In genomic region chr19:34684857-34685256, GRCm38 (mm10) we compare ENCODE assay signal across 7 mouse cellular contexts. TPM values are rescaled to one million over a fixed set of nuclear protein-coding genes. Genes with fewer than 3 reads are reported as not detected.
DNase-seq lines count a peak whose midpoint lies in the region; ATAC-seq and TF ChIP-seq lines count a peak whose summit lies in the region.

No protein-coding gene starts in this region.

- H3K9me3 ChIP-seq in midbrain, embryonic 14.5 days (ENCODE audit: control insufficient read depth, low read length) = no peaks in the 10 kb centered on the region
- no peaks in the 10 kb centered on the region for H3K9me3 ChIP-seq in midbrain, embryonic 11.5 days (ENCODE audit: control insufficient read depth, low read length)
- H3K9me3 ChIP-seq in hindbrain, postnatal 0 days (ENCODE audit: low read length) = no peaks in the 10 kb centered on the region
- H3K9me3 ChIP-seq in limb, embryonic 10.5 days (replicated peaks) = no peaks in the 10 kb centered on the region

- TF ChIP-seq CTCF in hindbrain, postnatal 0 days (IDR thresholded peaks at IDR 0.05; ENCODE audit: low read depth) = peak; percentile 73

- DNase-seq in midbrain, embryonic 14.5 days = peak; percentile 77
- no peak for DNase-seq in midbrain, embryonic 11.5 days (ENCODE audit: low spot score, missing footprints)
- DNase-seq in Muller cell, postnatal 12 days (ENCODE audit: inconsistent ontology term) = peak; percentile 45
- peak; percentile 41 to 70 for DNase-seq in cerebellum, postnatal 25 days
- peak; percentile 63 for DNase-seq in hindbrain, postnatal 0 days (ENCODE audit: low spot score)
- peak; percentile 44 for DNase-seq in limb, embryonic 10.5 days (ENCODE audit: low spot score)
- peak; percentile 43 for DNase-seq in right cerebral cortex, postnatal 14 days

- H3K36me3 ChIP-seq in midbrain, embryonic 14.5 days (ENCODE audit: control insufficient read depth, insufficient read depth, low read length) = no peaks in the 10 kb centered on the region
- H3K36me3 ChIP-seq in midbrain, embryonic 11.5 days (ENCODE audit: control insufficient read depth, insufficient read depth, low read length) = no peaks in the 10 kb centered on the region
- no peaks in the 10 kb centered on the region for H3K36me3 ChIP-seq in hindbrain, postnatal 0 days (ENCODE audit: insufficient read depth, low read length)
- H3K36me3 ChIP-seq in limb, embryonic 10.5 days = no peaks in the 10 kb centered on the region

- no peaks in the 10 kb centered on the region for H3K4me1 ChIP-seq in midbrain, embryonic 14.5 days (ENCODE audit: control insufficient read depth, insufficient read depth, low read length)
- no peaks in the 10 kb centered on the region for H3K4me1 ChIP-seq in midbrain, embryonic 11.5 days (ENCODE audit: control insufficient read depth, insufficient read depth, low read length)
- no peaks in the 10 kb centered on the region for H3K4me1 ChIP-seq in hindbrain, postnatal 0 days (ENCODE audit: insufficient read depth, low read length)
- no peaks in the 10 kb centered on the region for H3K4me1 ChIP-seq in limb, embryonic 10.5 days

- no peaks in the 10 kb centered on the region for H3K27me3 ChIP-seq in midbrain, embryonic 14.5 days (ENCODE audit: control insufficient read depth, insufficient read depth, low read length)
- H3K27me3 ChIP-seq in midbrain, embryonic 11.5 days (ENCODE audit: control insufficient read depth, insufficient read depth, low read length) = no peaks in the 10 kb centered on the region
- no peaks in the 10 kb centered on the region for H3K27me3 ChIP-seq in hindbrain, postnatal 0 days (ENCODE audit: insufficient read depth, low read length)
- H3K27me3 ChIP-seq in limb, embryonic 10.5 days (ENCODE audit: low read depth, poor library complexity, severe bottlenecking) = no peaks in the 10 kb centered on the region

- no peak overlapping the region for H3K4me2 ChIP-seq in midbrain, embryonic 14.5 days (ENCODE audit: low read length)
- H3K4me2 ChIP-seq in midbrain, embryonic 11.5 days = no peak overlapping the region
- no peak overlapping the region for H3K4me2 ChIP-seq in hindbrain, postnatal 0 days (ENCODE audit: low read depth, low read length)

- H3K9ac ChIP-seq in midbrain, embryonic 14.5 days (replicated peaks; ENCODE audit: low read length) = no peak overlapping the region
- no peak overlapping the region for H3K9ac ChIP-seq in midbrain, embryonic 11.5 days (ENCODE audit: low read length)
- H3K9ac ChIP-seq in hindbrain, postnatal 0 days (replicated peaks; ENCODE audit: low read length) = no peak overlapping the region

- no peak overlapping the region for H3K27ac ChIP-seq in midbrain, embryonic 14.5 days (replicated peaks; ENCODE audit: low read depth, low read length)
- H3K27ac ChIP-seq in midbrain, embryonic 11.5 days (ENCODE audit: low read depth, low read length) = no peak overlapping the region
- H3K27ac ChIP-seq in hindbrain, postnatal 0 days = no peak overlapping the region
- no peak overlapping the region for H3K27ac ChIP-seq in limb, embryonic 10.5 days

- no peak for ATAC-seq in midbrain, embryonic 14.5 days (ENCODE audit: low FRiP score, low TSS enrichment)
- ATAC-seq in midbrain, embryonic 11.5 days (ENCODE audit: low FRiP score) = no peak
- no peak; the same call in 1 of the 2 replicates for ATAC-seq in hindbrain, postnatal 0 days

- no peak overlapping the region for H3K4me3 ChIP-seq in midbrain, embryonic 14.5 days (replicated peaks; ENCODE audit: low read depth, low read length)
- no peak overlapping the region for H3K4me3 ChIP-seq in midbrain, embryonic 11.5 days (ENCODE audit: low read depth, low read length)
- no peak overlapping the region for H3K4me3 ChIP-seq in hindbrain, postnatal 0 days (ENCODE audit: low read length)
- H3K4me3 ChIP-seq in limb, embryonic 10.5 days = no peak overlapping the region

- WGBS in midbrain, embryonic 14.5 days = 72% methylated on average over 1 of the region's 1 CpGs
- 38% methylated on average over 1 of the region's 1 CpGs for WGBS in midbrain, embryonic 11.5 days
- WGBS in hindbrain, postnatal 0 days = 52% methylated on average over 1 of the region's 1 CpGs
- WGBS in limb, embryonic 10.5 days = 70% methylated on average over 1 of the region's 1 CpGs

RNA-seq across cellular contexts. Expression of gene Ifit1, which starts 44.2 kb away (rescaled TPM):
- polyA plus RNA-seq in midbrain, embryonic 14.5 days (2014; fragmentation: Nextera tagmentation; extraction: Ambion mirVana) = 0.16 and 3.5 TPM in 2 replicates
- polyA plus RNA-seq in midbrain, embryonic 11.5 days (2014; fragmentation: Nextera tagmentation; extraction: Ambion mirVana) = 0.36 TPM in 1 of 2 replicates, not detected in the other
- total RNA-seq in hindbrain, postnatal 0 days (2014; rRNA removed) = 0.72 and 1.5 TPM in 2 replicates
- 0.99 and 1.3 TPM in 2 replicates for polyA plus RNA-seq in hindbrain, postnatal 0 days (2015; fragmentation: Nextera tagmentation; extraction: Ambion mirVana)
- not detected in 2 replicates for polyA plus RNA-seq in limb, embryonic 10.5 days (2016; fragmentation: Nextera tagmentation; extraction: Ambion mirVana)

RNA-seq across cellular contexts. Expression of gene Ifit1bl2, which starts 44.3 kb away (rescaled TPM):
- polyA plus RNA-seq in midbrain, embryonic 14.5 days (2014; fragmentation: Nextera tagmentation; extraction: Ambion mirVana) = 0.30 and 0.55 TPM in 2 replicates
- 0.25 TPM in 1 of 2 replicates, not detected in the other for polyA plus RNA-seq in midbrain, embryonic 11.5 days (2014; fragmentation: Nextera tagmentation; extraction: Ambion mirVana)
- 0.37 and 1.2 TPM in 2 replicates for total RNA-seq in hindbrain, postnatal 0 days (2014; rRNA removed)
- 0.16 and 0.26 TPM in 2 replicates for polyA plus RNA-seq in hindbrain, postnatal 0 days (2015; fragmentation: Nextera tagmentation; extraction: Ambion mirVana)
- not detected in 2 replicates for polyA plus RNA-seq in limb, embryonic 10.5 days (2016; fragmentation: Nextera tagmentation; extraction: Ambion mirVana)
